Mouse (Mus musculus) stomach, embryonic 16.5 days (tissue): ENCODE measurements around the gene Klhl21. TPM values are rescaled to one million over a fixed set of nuclear protein-coding genes. Genes with fewer than 3 reads are reported as not detected.

ENCODE experiments used
- ATAC-seq: fragments of 200-750 bp; cut with Nextera tagmentation; 2 replicates; pipeline ENCODE4 v1.8.0; 2017; ENCODE audit warnings: moderate number of reproducible peaks, moderate TSS enrichment; ENCODE audit not compliant: insufficient read depth, low FRiP score
- H3K27ac ChIP-seq: fragments of 300-500 bp; sonication (generic); 2 replicates; pipeline ENCODE4 v1.5.1; 2014; ENCODE audit warnings: low read length
- H3K27me3 ChIP-seq: fragments of 300-500 bp; sonication (generic); 2 replicates; pipeline ENCODE4 v1.6.1; 2014; ENCODE audit warnings: low read length, control low read depth, mixed read lengths; ENCODE audit not compliant: control insufficient read depth, insufficient read depth
- H3K36me3 ChIP-seq: fragments of 300-500 bp; sonication (generic); 2 replicates; pipeline ENCODE4 v1.6.1; 2014; ENCODE audit warnings: low read length; ENCODE audit not compliant: control insufficient read depth, insufficient read depth
- H3K4me1 ChIP-seq: fragments of 300-500 bp; sonication (generic); 2 replicates; pipeline ENCODE4 v1.6.1; 2014; ENCODE audit warnings: low read length, control low read depth, mixed read lengths; ENCODE audit not compliant: control insufficient read depth, insufficient read depth
- H3K4me2 ChIP-seq: fragments of 300-500 bp; sonication (generic); 2 replicates; pipeline ENCODE4 v1.6.1; 2014; ENCODE audit warnings: low read depth, low read length, mixed read lengths
- H3K4me3 ChIP-seq: fragments of 300-500 bp; sonication (generic); replicated peaks from 2 replicates; pipeline ENCODE4 v1.5.1; 2014; ENCODE audit warnings: mild to moderate bottlenecking, low read length
- H3K9ac ChIP-seq: fragments of 300-500 bp; sonication (generic); 2 replicates; pipeline ENCODE4 v1.6.1; 2014; ENCODE audit warnings: low read length
- H3K9me3 ChIP-seq: fragments of 300-500 bp; sonication (generic); replicated peaks from 2 replicates; pipeline ENCODE4 v1.6.1; 2016; ENCODE audit warnings: low read length, control low read depth; ENCODE audit not compliant: control insufficient read depth
- WGBS: fragments of 180-500 bp; shearing (Covaris S2); extraction: QIAGEN DNeasy Blood & Tissue Kit; methylation state at CpG from one replicate; pipeline ENCODE4 v1.1.7; 2014; 5-methylcytosine and 5-hydroxymethylcytosine counted together
- polyA plus RNA-seq: library from polyadenylated mRNA; unstranded; fragments of >200 nt; fragmentation: Nextera tagmentation; extraction: Ambion mirVana; gene quantifications from 2 replicates; pipeline ENCODE4 v1.2.1, GENCODE M21; 2015

Gene Klhl21
- polyA plus RNA-seq, 1 experiment from 2014 or later = 9.9 TPM

DNA sequence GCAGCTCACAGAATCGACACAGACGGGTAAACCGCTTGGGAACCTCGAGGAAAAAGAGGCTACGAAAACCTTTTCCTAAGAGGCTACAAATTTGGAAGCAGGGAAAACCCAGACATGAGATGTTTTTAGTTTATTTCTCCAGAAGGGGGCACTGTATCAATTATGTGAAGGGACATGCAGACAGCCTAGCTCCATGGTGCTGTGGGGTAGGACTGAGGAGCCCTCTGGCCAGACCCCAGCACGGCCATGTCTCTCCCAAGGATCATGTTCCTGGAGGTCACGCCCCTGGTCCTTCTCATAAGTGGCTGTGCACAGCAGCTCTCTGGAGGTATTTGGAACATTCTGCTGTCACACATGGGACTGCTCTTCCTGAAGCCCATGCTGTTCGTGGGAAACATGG lies 27.9 kb upstream of the Klhl21 start:
- Histone ChIP-seq H3K4me1 (no peaks in the 10 kb centered on the region), H3K9me3 (no peaks in the 10 kb centered on the region), H3K36me3 (peaks cover 8% of the 10 kb centered on the region; the same call in 1 of the 2 replicates), H3K9ac (no peak overlapping the region), H3K27ac (no peak overlapping the region), H3K4me3 (no peak overlapping the region), H3K27me3 (no peaks in the 10 kb centered on the region), H3K4me2 (no peak overlapping the region)
- WGBS = 73% methylated on average over 8 of the region's 8 CpGs
- ATAC-seq = no peak

GRCm38 (mm10) chr4:151981363-151981762 lies 27.2 kb upstream of the Klhl21 start:
- Histone ChIP-seq H3K36me3 (peaks cover 8% of the 10 kb centered on the region; the same call in 1 of the 2 replicates), H3K9me3 (no peaks in the 10 kb centered on the region), H3K4me1 (0 out of 2 replicates have a peak, but pooled peaks cover 3% of the 10 kb centered on the region), H3K27ac (no peak overlapping the region), H3K27me3 (no peaks in the 10 kb centered on the region), H3K4me2 (no peak overlapping the region), H3K4me3 (no peak overlapping the region), H3K9ac (no peak overlapping the region)
- WGBS = 7% methylated on average over 5 of the region's 5 CpGs
- peak; percentile 76; the same call in 1 of the 2 replicates for ATAC-seq

DNA sequence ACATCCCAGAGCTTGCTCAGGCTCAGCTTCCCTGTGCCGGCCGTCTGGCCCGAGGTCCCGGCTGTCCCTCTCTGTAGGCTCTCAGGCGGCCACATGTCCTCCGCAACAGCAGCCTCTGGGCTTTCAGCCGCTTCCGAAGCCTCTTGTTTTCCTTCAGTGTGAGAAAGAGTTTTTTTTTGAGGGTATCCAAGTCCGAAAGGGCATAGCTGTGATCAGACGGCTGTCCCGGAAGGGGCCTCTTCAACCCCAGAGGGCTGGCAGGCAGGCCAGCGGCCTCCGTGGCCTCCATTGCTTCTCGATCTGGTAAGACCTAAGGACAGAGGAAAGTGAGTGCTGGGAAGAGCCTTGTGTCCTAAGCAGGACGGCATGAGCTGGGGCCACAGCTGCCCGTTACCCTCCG lies 25.6 kb upstream of the Klhl21 start:
- Histone ChIP-seq H3K9me3 (no peaks in the 10 kb centered on the region), H3K36me3 (peaks cover 7% of the 10 kb centered on the region; the same call in 1 of the 2 replicates), H3K4me3 (no peak overlapping the region), H3K27ac (no peak overlapping the region), H3K4me1 (peaks cover 18% of the 10 kb centered on the region), H3K4me2 (no peak overlapping the region), H3K9ac (no peak overlapping the region), H3K27me3 (no peaks in the 10 kb centered on the region)
- ATAC-seq = no peak
- WGBS = 61% methylated on average over 17 of the region's 17 CpGs

GRCm38 (mm10) chr4:151983560-151983959 lies 25.0 kb upstream of the Klhl21 start:
- H3K27me3 ChIP-seq = no peaks in the 10 kb centered on the region
- H3K4me1 ChIP-seq = peaks cover 18% of the 10 kb centered on the region
- no peak overlapping the region for H3K9ac ChIP-seq
- H3K27ac ChIP-seq = no peak overlapping the region
- ATAC-seq = no peak
- H3K4me3 ChIP-seq = no peak overlapping the region
- peaks cover 5% of the 10 kb centered on the region; the same call in 1 of the 2 replicates for H3K36me3 ChIP-seq
- H3K9me3 ChIP-seq = no peaks in the 10 kb centered on the region
- no peak overlapping the region for H3K4me2 ChIP-seq
- 37% methylated on average over 8 of the region's 9 CpGs for WGBS

DNA sequence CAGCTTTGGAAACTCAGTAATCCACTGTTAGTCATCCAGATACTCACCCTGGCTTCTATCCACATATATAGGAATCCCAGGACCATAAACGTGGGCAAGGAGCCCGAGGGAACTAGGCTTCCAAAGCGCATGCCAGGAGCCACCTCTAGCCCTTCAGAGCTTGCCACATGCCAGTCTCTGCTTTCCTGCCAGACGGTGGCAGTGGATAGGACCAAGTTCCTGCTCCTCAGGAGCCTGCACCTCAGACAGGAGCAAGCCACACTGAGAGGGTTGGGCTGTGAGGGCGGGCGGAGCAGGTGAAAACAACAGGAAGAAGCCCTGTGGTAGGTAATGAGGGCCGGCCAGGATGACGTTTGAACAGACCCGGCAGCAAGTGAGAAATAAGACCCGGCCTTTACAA lies 22.7 kb upstream of the Klhl21 start:
- peaks cover 23% of the 10 kb centered on the region for H3K4me1 ChIP-seq
- no peak overlapping the region; the same call in 1 of the 2 replicates for H3K27ac ChIP-seq
- whole genome bisulfite sequencing = 31% methylated on average over 10 of the region's 10 CpGs
- no peak overlapping the region for H3K4me2 ChIP-seq
- no peaks in the 10 kb centered on the region for H3K9me3 ChIP-seq
- ATAC-seq = no peak
- H3K9ac ChIP-seq = peak overlapping the region; percentile 48
- H3K27me3 ChIP-seq = no peaks in the 10 kb centered on the region
- H3K4me3 ChIP-seq = no peak overlapping the region
- H3K36me3 ChIP-seq = peaks cover 4% of the 10 kb centered on the region

- H3K36me3 ChIP-seq = peaks cover 8% of the 10 kb centered on the region
- ATAC-seq = no peak
- H3K27ac ChIP-seq = no peak overlapping the region
- H3K27me3 ChIP-seq = no peaks in the 10 kb centered on the region
- H3K4me1 ChIP-seq = peaks cover 23% of the 10 kb centered on the region
- 61% methylated on average over 8 of the region's 8 CpGs for WGBS
- no peak overlapping the region for H3K9ac ChIP-seq
- H3K4me2 ChIP-seq = no peak overlapping the region
- no peaks in the 10 kb centered on the region for H3K9me3 ChIP-seq
- no peak overlapping the region for H3K4me3 ChIP-seq
Observed at GRCm38 (mm10) chr4:151986650-151987049, 22.0 kb upstream of the Klhl21 start.

GRCm38 (mm10) chr4:151988014-151988341 lies 20.6 kb upstream of the Klhl21 start:
- WGBS = 22% methylated on average over 10 of the region's 10 CpGs
- H3K27ac ChIP-seq = peak overlapping the region; percentile 86
- peaks cover 23% of the 10 kb centered on the region for H3K4me1 ChIP-seq
- H3K9me3 ChIP-seq = no peaks in the 10 kb centered on the region
- H3K4me2 ChIP-seq = peak overlapping the region; percentile 67
- H3K27me3 ChIP-seq = no peaks in the 10 kb centered on the region
- H3K36me3 ChIP-seq = peaks cover 15% of the 10 kb centered on the region
- ATAC-seq = no peak
- H3K9ac ChIP-seq = peak overlapping the region; percentile 94
- H3K4me3 ChIP-seq = peak overlapping the region; percentile 84

DNA sequence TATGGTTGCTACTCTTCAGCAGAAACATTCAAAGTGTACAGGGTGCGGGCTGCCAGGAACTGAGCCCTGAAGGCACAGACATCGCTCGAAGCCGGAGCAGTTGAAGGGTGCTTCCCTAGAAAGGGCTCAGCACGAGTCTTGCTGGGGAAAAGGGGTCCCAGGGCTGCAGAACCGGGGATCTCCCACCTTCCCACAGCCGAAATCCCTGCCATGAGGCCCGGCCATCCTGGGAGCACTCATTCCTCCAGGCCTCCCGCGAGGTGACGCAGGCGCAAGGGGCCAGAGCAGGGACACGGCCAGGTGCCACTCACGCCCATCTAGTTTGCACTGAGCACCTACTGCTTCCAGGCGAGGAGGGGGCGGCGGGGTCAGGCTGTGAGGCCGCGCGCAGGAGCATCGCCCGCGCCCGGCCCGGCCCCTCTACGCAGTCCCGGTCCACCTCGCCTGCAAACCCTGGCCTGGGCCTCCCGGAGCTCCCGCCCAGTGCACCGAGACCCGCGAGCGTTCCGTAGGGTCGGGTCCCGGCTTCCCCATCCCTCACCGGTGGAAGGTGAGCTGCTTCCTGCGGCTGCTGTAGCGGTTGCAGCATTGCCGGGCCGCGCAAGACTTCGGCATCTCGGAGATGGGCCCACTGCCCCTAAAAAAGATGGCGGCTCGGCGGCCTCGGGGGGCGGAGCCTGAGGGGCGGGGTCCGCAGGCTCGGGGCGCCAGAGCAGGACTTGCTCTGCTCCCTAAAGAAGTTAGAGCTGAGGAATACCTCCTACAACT lies 20.1 kb upstream of the Klhl21 start, which contains the start of gene Thap3:
TSS of gene Thap3 (minus strand) at position 656 of the 768 bp plus-strand sequence.
- peaks cover 15% of the 10 kb centered on the region; the same call in 1 of the 2 replicates for H3K36me3 ChIP-seq
- H3K27ac ChIP-seq = peak within 1 kb of the TSS; percentile 86
- peak within 1 kb of the TSS; percentile 84 for H3K4me3 ChIP-seq
- no peaks in the 10 kb centered on the region for H3K27me3 ChIP-seq
- no peaks in the 10 kb centered on the region for H3K9me3 ChIP-seq
- ATAC-seq = peak; percentile 82
- H3K9ac ChIP-seq = peak within 1 kb of the TSS; percentile 94
- H3K4me1 ChIP-seq = peaks cover 26% of the 10 kb centered on the region
- under 1% methylated on average over 54 of the region's 54 CpGs for WGBS
- peak within 1 kb of the TSS; percentile 67 for H3K4me2 ChIP-seq

DNA sequence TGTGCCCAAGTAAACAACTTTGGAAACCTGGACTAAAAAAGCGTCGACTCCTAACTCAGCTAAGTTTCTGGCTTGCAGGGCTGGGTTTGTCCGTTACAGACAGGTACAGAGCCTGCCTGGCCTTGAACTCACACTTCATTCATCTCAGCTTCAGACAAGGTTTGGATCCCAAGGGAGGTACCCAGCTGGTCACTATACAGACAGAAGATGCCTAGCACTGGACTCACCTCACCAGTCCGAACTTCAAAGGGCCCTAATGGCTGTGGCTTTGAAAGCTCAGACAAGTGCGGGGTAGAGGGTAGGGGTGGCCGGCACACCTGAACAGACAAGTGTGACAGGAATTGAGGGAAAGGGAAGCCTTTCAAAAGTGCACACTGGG lies 19.5 kb upstream of the Klhl21 start:
- Histone ChIP-seq H3K27me3 (no peaks in the 10 kb centered on the region), H3K36me3 (peaks cover 15% of the 10 kb centered on the region; the same call in 1 of the 2 replicates), H3K4me3 (peak overlapping the region; percentile 84), H3K4me2 (peak overlapping the region; percentile 67), H3K27ac (peak overlapping the region; percentile 86), H3K9ac (peak overlapping the region; percentile 94; the same call in 1 of the 2 replicates), H3K9me3 (no peaks in the 10 kb centered on the region), H3K4me1 (peaks cover 32% of the 10 kb centered on the region)
- no peak; the same call in 1 of the 2 replicates for ATAC-seq
- 27% methylated on average over 6 of the region's 6 CpGs for WGBS
